Mouse (Mus musculus) embryonic facial prominence, embryonic 11.5 days (tissue): ENCODE results near the gene Ecd. TPM values are rescaled to one million over a fixed set of nuclear protein-coding genes. Genes with fewer than 3 reads are reported as not detected.
A peak's percentile ranks its signal among the peaks of the same experiment; 100 is the strongest.

Source experiments
- ATAC-seq: fragments of 200-750 bp; cut with Nextera tagmentation; replicated peaks from 2 replicates; pipeline ENCODE4 v1.8.0; 2017; ENCODE audit warnings: low read depth; ENCODE audit not compliant: insufficient number of reproducible peaks, low FRiP score, low TSS enrichment
- DNase-seq: peaks from one replicate; pipeline ENCODE4 v3.0.0-alpha.2; 2015; ENCODE audit warnings: low spot score
- H3K27ac ChIP-seq: fragments of 300-500 bp; sonication (generic); replicated peaks from 2 replicates; pipeline ENCODE4 v1.5.1; 2014; ENCODE audit warnings: mild to moderate bottlenecking, low read depth, low read length, control low read depth
- H3K27me3 ChIP-seq: fragments of 300-500 bp; sonication (generic); 2 replicates; pipeline ENCODE4 v1.6.1; 2014; ENCODE audit warnings: mild to moderate bottlenecking, low read length, moderate library complexity, mixed read lengths; ENCODE audit not compliant: control insufficient read depth, insufficient read depth
- H3K36me3 ChIP-seq: fragments of 300-500 bp; sonication (generic); replicated peaks from 2 replicates; pipeline ENCODE4 v1.6.1; 2014; ENCODE audit warnings: low read depth, mild to moderate bottlenecking, low read length, moderate library complexity, mixed read lengths; ENCODE audit not compliant: control insufficient read depth, insufficient read depth
- H3K4me1 ChIP-seq: fragments of 300-500 bp; sonication (generic); 2 replicates; pipeline ENCODE4 v1.6.1; 2014; ENCODE audit warnings: low read length, mixed read lengths; ENCODE audit not compliant: control insufficient read depth, insufficient read depth
- H3K4me2 ChIP-seq: fragments of 300-500 bp; sonication (generic); 2 replicates; pipeline ENCODE4 v1.6.1; 2014; ENCODE audit warnings: low read depth, mild to moderate bottlenecking, control low read depth, low read length, moderate library complexity
- H3K4me3 ChIP-seq: fragments of 300-500 bp; sonication (generic); 2 replicates; pipeline ENCODE4 v1.5.1; 2014; ENCODE audit warnings: low read depth, low read length, control low read depth
- H3K9ac ChIP-seq: fragments of 300-500 bp; sonication (generic); replicated peaks from 2 replicates; pipeline ENCODE4 v1.6.1; 2014; ENCODE audit warnings: mild to moderate bottlenecking, control low read depth, low read length
- H3K9me3 ChIP-seq: fragments of 300-500 bp; sonication (generic); replicated peaks from 2 replicates; pipeline ENCODE4 v1.6.1; 2016; ENCODE audit warnings: mild to moderate bottlenecking, low read length, inconsistent platforms, mixed read lengths; ENCODE audit not compliant: control insufficient read depth
- WGBS: fragments of 180-500 bp; shearing (Covaris S2); extraction: QIAGEN DNeasy Blood & Tissue Kit; methylation state at CpG from one replicate; pipeline ENCODE4 v1.1.7; 2014; 5-methylcytosine and 5-hydroxymethylcytosine counted together
- polyA plus RNA-seq: library from polyadenylated mRNA; unstranded; fragments of >200 nt; fragmentation: Nextera tagmentation; extraction: Ambion mirVana; gene quantifications from 2 replicates; pipeline ENCODE4 v1.2.1, GENCODE M21; 2014

Ecd gene
- polyA plus RNA-seq, 1 experiment from 2014 or later, result 66.3 TPM

DNA sequence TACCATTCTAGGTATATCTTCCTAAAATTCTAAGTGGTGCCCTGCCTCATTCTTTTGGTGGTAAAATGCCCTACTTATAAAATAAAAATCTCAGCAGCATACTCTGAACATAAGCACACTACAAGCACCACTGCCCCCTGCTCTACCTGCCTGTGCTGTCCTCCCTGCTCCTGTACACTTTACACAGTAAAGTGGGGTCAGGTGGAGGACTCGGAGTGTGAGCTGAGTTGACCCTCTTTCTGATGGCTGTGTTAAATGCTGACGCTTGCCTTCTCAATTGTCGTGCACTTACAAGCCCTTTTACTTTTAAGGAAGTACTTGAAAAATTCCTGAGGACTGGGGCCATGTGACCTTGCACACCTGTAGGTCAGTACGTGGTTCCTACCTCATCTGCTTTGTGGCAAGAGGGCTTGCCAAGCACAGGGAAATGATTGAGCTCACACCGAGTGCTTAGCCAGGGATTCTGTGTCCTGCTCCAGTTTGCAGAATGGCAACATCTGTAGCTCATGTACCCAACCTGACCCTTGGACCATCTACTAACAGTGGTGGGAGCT is 31.2 kb upstream of the Ecd start:
- H3K4me3 ChIP-seq, result no peak overlapping the region
- no peaks in the 10 kb centered on the region for H3K9me3 ChIP-seq
- H3K4me1 ChIP-seq, result no peaks in the 10 kb centered on the region
- peaks cover 7% of the 10 kb centered on the region for H3K36me3 ChIP-seq
- DNase-seq (no peak), ATAC-seq (no peak)
- 85% methylated on average over 5 of the region's 5 CpGs for WGBS
- H3K9ac ChIP-seq, result no peak overlapping the region
- no peak overlapping the region for H3K4me2 ChIP-seq
- no peak overlapping the region for H3K27ac ChIP-seq
- H3K27me3 ChIP-seq, result no peaks in the 10 kb centered on the region

DNA sequence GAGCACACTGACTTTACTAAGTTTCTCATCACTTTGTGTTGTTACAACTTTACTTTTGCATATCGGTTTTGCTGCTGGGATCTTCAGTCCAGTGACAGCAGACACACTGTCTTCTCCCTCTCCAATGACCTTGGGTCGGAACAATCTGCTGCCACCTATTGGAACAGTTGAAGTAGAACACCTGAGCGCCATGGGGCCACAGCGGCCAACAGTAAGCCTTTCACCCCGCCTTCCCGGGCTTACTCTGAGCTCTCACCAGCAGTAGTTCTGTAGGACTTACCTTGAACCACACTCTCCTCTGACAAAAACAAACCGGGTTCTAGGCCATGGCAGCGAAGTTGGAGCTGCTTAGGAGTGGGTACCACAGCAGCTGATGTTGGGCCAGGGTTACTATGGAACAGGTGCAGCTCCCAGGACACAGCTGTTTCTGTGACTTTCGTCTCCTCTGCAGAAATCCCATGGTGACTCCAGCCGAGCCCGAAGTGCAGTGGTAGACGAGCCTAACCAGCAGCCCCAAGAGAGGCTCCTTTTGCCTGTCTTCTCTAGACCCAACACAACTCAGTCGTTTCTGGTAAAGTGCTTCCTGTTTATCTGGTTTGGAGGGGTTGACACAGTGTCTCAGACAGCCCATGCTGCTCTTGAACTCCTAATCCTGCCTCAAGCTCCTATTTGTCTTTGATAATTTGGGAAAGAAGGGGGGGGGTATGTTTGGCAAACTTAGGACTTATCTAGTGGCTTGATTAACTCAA is 30.6 kb upstream of the Ecd start:
- WGBS, result 40% methylated on average over 13 of the region's 13 CpGs
- Histone ChIP-seq H3K4me2 (no peak overlapping the region), H3K9me3 (no peaks in the 10 kb centered on the region), H3K27ac (no peak overlapping the region), H3K27me3 (no peaks in the 10 kb centered on the region), H3K9ac (no peak overlapping the region), H3K4me3 (no peak overlapping the region), H3K4me1 (no peaks in the 10 kb centered on the region), H3K36me3 (peaks cover 7% of the 10 kb centered on the region)
- DNase-seq (peak; percentile 69), ATAC-seq (no peak)

DNA sequence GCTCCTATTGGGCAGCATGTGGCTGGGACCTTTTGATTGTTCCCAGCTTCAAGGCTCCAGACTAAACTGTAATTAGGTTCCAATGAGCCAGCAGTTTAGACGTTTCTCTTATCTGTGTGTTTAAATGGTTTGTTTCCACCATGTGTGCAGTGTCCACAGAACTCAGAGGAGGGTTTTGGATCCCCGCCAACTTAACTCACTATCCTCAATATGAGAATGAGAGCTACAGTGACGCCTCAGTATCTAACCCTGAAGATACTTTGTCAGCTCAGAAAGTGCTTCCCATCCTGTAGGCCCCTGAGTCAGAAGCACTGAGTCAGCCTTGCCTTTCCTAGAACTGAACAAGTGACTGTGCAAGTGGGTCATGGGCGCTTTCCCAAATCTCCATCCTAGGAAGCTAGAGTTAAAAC is 29.2 kb upstream of the Ecd start:
- H3K4me2 ChIP-seq, result no peak overlapping the region
- H3K9me3 ChIP-seq, result no peaks in the 10 kb centered on the region
- H3K4me1 ChIP-seq, result no peaks in the 10 kb centered on the region
- WGBS, result 83% methylated on average over 4 of the region's 4 CpGs
- ATAC-seq, result no peak
- H3K36me3 ChIP-seq, result peaks cover 2% of the 10 kb centered on the region; the same call in 1 of the 2 replicates
- H3K4me3 ChIP-seq, result no peak overlapping the region
- no peak for DNase-seq
- H3K27me3 ChIP-seq, result no peaks in the 10 kb centered on the region
- H3K27ac ChIP-seq, result no peak overlapping the region
- H3K9ac ChIP-seq, result no peak overlapping the region

DNA sequence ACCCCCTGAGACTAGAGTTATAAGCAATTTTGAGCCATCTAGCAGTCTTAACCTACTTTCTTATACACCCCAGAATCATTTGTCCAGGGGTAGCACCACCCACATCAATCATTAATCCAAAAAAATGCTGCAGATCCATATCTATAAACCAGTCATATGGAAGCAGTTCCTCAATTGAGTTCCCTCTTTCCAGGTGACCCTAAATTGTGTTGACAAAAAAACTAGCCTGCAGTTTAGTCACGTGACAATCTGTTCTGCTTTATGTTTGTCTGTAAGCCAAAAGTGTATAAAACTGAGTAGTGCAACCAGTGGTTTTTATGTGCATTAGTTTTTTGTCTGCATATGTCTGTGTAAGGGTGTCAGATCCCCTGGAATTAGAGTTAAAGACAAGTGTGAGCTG is 23.9 kb upstream of the Ecd start:
- no peak for ATAC-seq
- peaks cover under 1% of the 10 kb centered on the region; the same call in 1 of the 2 replicates for H3K36me3 ChIP-seq
- WGBS, result 91% methylated on average over 1 of the region's 1 CpGs

DNA sequence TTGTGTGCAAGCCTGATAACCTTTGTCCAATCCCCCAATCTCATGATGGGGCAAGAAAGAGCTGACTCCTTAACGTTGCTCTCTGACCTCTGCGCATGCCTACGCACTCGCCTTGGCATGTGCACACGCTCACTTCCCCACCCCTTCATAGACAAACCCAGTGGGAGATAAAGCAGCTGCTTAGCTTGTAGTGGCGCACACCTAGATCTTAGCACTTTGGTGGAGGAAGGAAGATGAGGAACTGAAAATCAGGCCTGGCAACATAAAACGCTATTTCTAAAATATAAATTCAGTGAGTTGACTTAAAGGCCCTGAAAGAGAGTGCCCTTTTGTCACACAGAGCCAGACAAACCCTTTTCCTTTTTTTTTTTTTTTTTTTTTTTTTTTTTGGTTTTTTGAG is 22.9 kb upstream of the Ecd start:
- H3K9ac ChIP-seq, result no peak overlapping the region
- no peak overlapping the region for H3K4me2 ChIP-seq
- no peaks in the 10 kb centered on the region for H3K36me3 ChIP-seq
- DNase-seq (no peak), ATAC-seq (no peak)
- H3K27me3 ChIP-seq, result no peaks in the 10 kb centered on the region
- H3K27ac ChIP-seq, result no peak overlapping the region
- WGBS, result 87% methylated on average over 7 of the region's 7 CpGs
- no peaks in the 10 kb centered on the region for H3K4me1 ChIP-seq
- no peak overlapping the region for H3K4me3 ChIP-seq
- no peaks in the 10 kb centered on the region for H3K9me3 ChIP-seq

More for the DNA sequence above, 23.9 kb upstream of the Ecd start:
- no peaks in the 10 kb centered on the region for H3K27me3 ChIP-seq
- H3K9me3 ChIP-seq, result no peaks in the 10 kb centered on the region
- H3K4me2 ChIP-seq, result no peak overlapping the region
- no peak overlapping the region for H3K27ac ChIP-seq
- DNase-seq, result no peak
- no peaks in the 10 kb centered on the region for H3K4me1 ChIP-seq
- no peak overlapping the region for H3K9ac ChIP-seq
- H3K4me3 ChIP-seq, result no peak overlapping the region

DNA sequence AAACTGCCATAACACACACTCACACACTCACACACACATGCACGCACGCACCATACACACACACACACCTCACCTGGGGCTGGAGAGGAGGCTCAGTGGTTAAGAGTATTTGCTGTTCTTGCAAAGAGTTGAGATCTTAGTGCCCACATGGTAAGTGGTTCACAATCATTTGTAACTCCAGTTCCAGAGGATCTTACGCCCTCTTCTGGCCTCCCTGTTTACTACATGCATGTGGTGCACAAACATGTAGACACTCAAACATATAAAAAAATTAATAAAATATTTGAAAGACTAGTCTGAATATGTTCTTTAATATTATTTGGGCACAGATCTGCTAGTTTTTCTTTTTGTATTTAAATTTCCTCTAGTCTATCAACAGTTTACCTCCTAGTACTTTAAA is 20.4 kb upstream of the Ecd start:
- no peak for DNase-seq
- WGBS, result 96% methylated on average over 3 of the region's 3 CpGs
- Histone ChIP-seq H3K36me3 (peaks cover 2% of the 10 kb centered on the region; the same call in 1 of the 2 replicates), H3K9me3 (no peaks in the 10 kb centered on the region), H3K4me3 (no peak overlapping the region), H3K9ac (no peak overlapping the region), H3K27ac (no peak overlapping the region), H3K4me2 (no peak overlapping the region), H3K27me3 (no peaks in the 10 kb centered on the region), H3K4me1 (no peaks in the 10 kb centered on the region)
- no peak for ATAC-seq

DNA sequence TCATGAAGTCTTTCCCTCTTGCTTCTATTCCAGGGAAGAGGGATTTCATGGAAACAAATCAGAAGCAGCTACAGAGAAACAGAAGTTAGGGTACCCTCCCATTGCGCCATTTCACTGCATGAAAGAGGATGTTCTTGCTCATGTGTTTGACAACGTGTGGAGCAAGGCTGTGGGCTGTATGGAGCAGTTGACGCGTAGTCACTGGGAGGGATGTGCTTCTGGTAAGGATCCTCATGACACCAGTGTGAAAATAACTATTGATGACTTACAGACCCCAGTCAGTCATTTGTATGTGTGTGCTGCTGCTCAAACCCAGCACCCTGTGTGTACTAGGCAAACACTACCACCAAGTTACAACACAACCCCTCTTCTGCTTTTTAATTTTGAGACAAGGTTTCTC is 15.3 kb upstream of the Ecd start:
- Histone ChIP-seq H3K9ac (no peak overlapping the region), H3K9me3 (no peaks in the 10 kb centered on the region), H3K36me3 (peaks cover 5% of the 10 kb centered on the region), H3K27me3 (no peaks in the 10 kb centered on the region), H3K27ac (no peak overlapping the region), H3K4me1 (no peaks in the 10 kb centered on the region), H3K4me2 (no peak overlapping the region), H3K4me3 (no peak overlapping the region)
- ATAC-seq (no peak), DNase-seq (no peak)
- 98% methylated on average over 4 of the region's 4 CpGs for WGBS

DNA sequence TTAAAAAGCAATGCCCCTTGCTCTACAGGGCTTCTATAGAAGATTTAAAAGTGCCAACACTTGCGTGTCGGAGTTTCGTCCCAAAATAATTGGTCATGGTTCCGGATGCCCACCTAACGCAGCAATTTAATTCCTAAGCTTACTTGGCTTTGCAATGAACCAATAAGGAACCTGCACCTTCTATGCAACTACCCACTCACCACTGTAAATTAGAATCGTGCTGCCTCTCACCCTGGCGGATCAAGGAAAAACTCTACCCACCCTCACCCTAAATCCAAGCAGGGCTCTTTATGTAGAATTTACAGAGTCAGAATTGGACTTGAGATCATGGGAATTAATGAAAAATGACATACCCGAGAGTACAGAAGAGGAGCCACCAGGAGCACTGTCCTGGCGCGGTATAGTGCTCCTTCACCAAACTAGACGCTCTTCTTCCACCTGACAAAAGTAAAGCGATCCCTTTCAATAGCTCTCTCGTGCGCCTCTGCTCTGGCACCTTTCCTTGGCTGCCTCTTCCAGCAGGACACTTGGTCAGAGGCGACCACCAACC is 405 bp downstream of the Ecd start:
- no peak for DNase-seq
- Histone ChIP-seq H3K36me3 (no peaks in the 10 kb centered on the region; the same call in 1 of the 2 replicates), H3K4me2 (peak overlapping the region; percentile 50), H3K4me3 (peak overlapping the region; percentile 71), H3K9me3 (no peaks in the 10 kb centered on the region), H3K9ac (peak overlapping the region; percentile 93), H3K27me3 (no peaks in the 10 kb centered on the region), H3K4me1 (no peaks in the 10 kb centered on the region), H3K27ac (no peak overlapping the region)
- WGBS, result 4% methylated on average over 15 of the region's 15 CpGs
- peak; percentile 9; the same call in 1 of the 2 replicates for ATAC-seq
